Mouse (Mus musculus): Measurements from ENCODE around the gene Coro2b.

- TF ChIP-seq CTCF (IDR thresholded peaks at IDR 0.05; ENCODE audit: low read depth) (no peak), EP300 (IDR thresholded peaks at IDR 0.05; ENCODE audit: low read depth) (peak; percentile 72)
Measured at GRCm38 (mm10) chr9:62385062-62385461, 151.8 kb downstream of the Coro2b start.

Measured in liver, embryonic 14.5 days (tissue).